Mouse (Mus musculus) kidney, adult 2 months (tissue): ENCODE results near the gene Car2. TPM values are rescaled to one million over a fixed set of nuclear protein-coding genes. Genes with fewer than 3 reads are reported as not detected.

Experiments used
- DNase-seq: peaks from one replicate; pipeline ENCODE4 v3.0.0; 2021
- H3K27ac ChIP-seq: fragments of 200-500 bp; 2 replicates; pipeline ENCODE4 v1.5.1; 2012; ENCODE audit warnings: low read depth, low read length, control low read depth, inconsistent platforms; ENCODE audit not compliant: insufficient read depth
- H3K27me3 ChIP-seq: fragments of 200-500 bp; replicated peaks from 2 replicates; pipeline ENCODE4 v1.6.1; 2012; ENCODE audit warnings: mild to moderate bottlenecking, moderate library complexity, low read length, inconsistent platforms; ENCODE audit not compliant: control insufficient read depth, insufficient read depth
- H3K36me3 ChIP-seq: fragments of 200-500 bp; 2 replicates; pipeline ENCODE4 v1.6.1; 2012; ENCODE audit warnings: mild to moderate bottlenecking, moderate library complexity, low read length, inconsistent platforms; ENCODE audit not compliant: control insufficient read depth, insufficient read depth
- H3K4me1 ChIP-seq: fragments of 200-500 bp; 2 replicates; pipeline ENCODE4 v1.6.1; 2011; ENCODE audit warnings: low read length; ENCODE audit not compliant: control insufficient read depth, insufficient read depth
- H3K4me3 ChIP-seq: fragments of 200-500 bp; 2 replicates; pipeline ENCODE4 v1.5.1; 2011; ENCODE audit warnings: mild to moderate bottlenecking, low read depth, low read length, control low read depth; ENCODE audit not compliant: insufficient read depth
- CTCF ChIP-seq: fragments of 200-500 bp; conservative IDR thresholded peaks from 2 replicates; pipeline ENCODE4 v1.5.1; 2011; ENCODE audit warnings: low read depth, mild to moderate bottlenecking, control low read depth, low read length, moderate library complexity, mixed read lengths; ENCODE audit not compliant: insufficient read depth, insufficient read length
- POLR2A ChIP-seq: fragments of 200-500 bp; IDR thresholded peaks from one replicate; pipeline ENCODE4 v1.6.1; 2011; ENCODE audit warnings: low read depth, low read length, control low read depth
- WGBS: fragments of 180-500 bp; shearing (Covaris S2); methylation state at CpG from one replicate; pipeline ENCODE4 v1.1.7; 2018; 5-methylcytosine and 5-hydroxymethylcytosine counted together
- polyA plus RNA-seq: library from polyadenylated mRNA; depleted of rRNA; stranded (reverse); fragments of >200 nt; gene quantifications from 2 replicates; pipeline ENCODE4 v1.2.3, GENCODE M21; 2012

Car2 gene
- polyA plus RNA-seq, 1 experiment, result 1,611 TPM

DNA sequence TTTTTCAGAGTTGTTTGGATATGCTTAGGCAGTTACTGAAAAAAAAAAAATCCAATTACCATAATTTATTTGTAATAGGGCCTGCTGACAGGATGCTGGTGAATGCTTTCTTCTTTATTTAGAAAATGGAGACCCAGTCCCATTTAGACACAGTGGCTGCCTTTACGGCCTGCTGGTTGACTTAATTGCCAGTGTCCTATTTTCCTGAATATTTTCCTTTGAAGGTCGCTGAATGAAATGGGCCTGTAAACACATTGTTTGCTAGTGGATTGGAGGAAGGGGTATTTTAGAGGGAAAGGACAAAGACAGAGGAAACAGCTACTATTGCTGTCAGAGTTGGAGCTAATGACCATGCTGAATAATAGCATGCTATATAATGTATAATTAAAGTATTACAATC lies 2.5 kb downstream of the Car2 start:
- no peak for DNase-seq
- H3K27me3 ChIP-seq, result no peaks in the 10 kb centered on the region
- peak overlapping the region; percentile 86 for H3K27ac ChIP-seq
- peaks cover 2% of the 10 kb centered on the region; the same call in 1 of the 2 replicates for H3K36me3 ChIP-seq
- TF ChIP-seq POLR2A, result no peak
- no peak for TF ChIP-seq CTCF
- H3K4me1 ChIP-seq, result peaks cover 4% of the 10 kb centered on the region; the same call in 1 of the 2 replicates
- H3K4me3 ChIP-seq, result no peak overlapping the region
- 45% methylated on average over 2 of the region's 2 CpGs for WGBS

DNA sequence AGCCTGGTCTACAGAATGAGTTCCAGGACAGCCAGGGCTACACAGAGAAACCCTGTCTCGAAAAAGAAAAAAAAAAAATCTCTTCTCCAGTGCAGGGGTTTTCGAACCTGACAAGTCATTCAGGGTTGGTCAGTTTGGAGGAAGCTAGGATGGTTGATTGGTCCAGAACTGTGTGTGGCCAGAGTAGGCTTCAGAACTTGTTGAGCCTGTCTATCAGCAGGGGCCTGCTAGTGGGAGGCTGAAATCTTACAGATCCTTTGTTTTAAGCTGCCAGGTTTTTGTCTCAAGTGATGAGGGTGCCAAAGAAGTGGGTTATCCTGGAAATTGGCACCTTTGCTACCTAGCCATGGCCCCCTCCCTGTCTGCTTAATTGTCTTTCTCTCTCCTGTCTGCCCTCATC lies 3.0 kb downstream of the Car2 start:
- DNase-seq, result peak; percentile 36
- H3K27ac ChIP-seq, result peak overlapping the region; percentile 86
- WGBS, result 49% methylated on average over 2 of the region's 2 CpGs

DNA sequence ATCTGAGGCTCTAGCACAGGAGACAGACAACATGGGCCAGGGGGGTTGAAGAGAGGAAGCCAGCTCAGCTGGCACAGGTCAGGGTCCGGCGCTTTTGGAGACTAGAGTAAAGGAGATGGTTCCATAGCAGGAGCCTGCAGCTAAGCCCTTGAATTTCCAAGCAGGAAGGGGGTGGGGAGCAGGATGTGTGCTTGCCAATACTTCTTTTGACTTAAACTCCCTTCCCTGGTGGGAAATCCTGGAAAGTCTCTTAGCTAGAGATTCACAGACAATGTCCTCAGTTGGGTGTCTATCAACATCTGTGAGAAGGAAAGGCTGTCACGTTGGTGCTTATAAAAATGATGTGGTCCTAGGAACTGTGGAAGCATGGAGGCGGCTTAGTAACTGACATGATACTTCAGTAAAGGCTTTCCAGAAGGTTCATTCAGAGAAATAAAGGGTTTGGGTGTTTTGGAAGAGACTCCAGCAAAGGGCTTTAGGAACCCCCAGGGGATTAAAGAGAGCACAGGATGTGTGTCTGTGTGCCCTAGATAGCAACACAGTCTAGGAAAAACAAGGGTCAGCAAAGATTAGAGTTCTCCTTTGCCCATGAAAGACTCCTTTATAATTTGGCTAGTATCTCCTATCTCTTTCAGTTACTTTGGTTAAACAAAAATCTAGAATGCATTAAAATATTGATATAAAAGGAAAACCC lies 3.8 kb downstream of the Car2 start:
- 39% methylated on average over 4 of the region's 4 CpGs for WGBS
- Histone ChIP-seq H3K27me3 (no peaks in the 10 kb centered on the region), H3K36me3 (peaks cover 2% of the 10 kb centered on the region; the same call in 1 of the 2 replicates), H3K27ac (peak overlapping the region; percentile 86), H3K4me1 (peaks cover 4% of the 10 kb centered on the region; the same call in 1 of the 2 replicates), H3K4me3 (peak overlapping the region; percentile 35)
- TF ChIP-seq POLR2A (no peak), CTCF (no peak)
- DNase-seq, result peak; percentile 35

More for the DNA sequence above, 3.0 kb downstream of the Car2 start:
- H3K36me3 ChIP-seq, result peaks cover 2% of the 10 kb centered on the region; the same call in 1 of the 2 replicates
- peaks cover 4% of the 10 kb centered on the region; the same call in 1 of the 2 replicates for H3K4me1 ChIP-seq
- H3K27me3 ChIP-seq, result no peaks in the 10 kb centered on the region
- peak overlapping the region; percentile 21 for H3K4me3 ChIP-seq
- TF ChIP-seq CTCF (no peak), POLR2A (no peak)

DNA sequence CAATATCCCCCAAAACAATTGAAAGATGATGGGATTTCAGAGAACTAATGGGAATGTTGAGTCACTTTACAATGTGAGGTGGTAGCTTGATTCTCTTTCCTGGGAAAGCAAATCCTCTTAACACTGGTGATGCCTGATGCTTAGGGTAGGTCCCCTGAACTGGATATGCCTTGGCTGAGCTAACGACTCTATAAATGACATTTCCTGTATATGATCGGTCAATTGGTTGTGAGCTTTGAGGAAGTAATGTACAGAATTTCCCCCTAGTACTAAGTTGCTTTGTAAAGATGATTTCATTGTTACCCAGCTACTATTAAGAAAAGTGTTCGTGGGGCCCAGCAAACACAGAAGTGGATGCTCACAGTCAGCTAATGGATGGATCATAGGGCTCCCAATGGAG lies 6.9 kb downstream of the Car2 start:
- WGBS, result 72% methylated on average over 3 of the region's 3 CpGs
- H3K4me1 ChIP-seq, result peaks cover 19% of the 10 kb centered on the region; the same call in 1 of the 2 replicates
- H3K27me3 ChIP-seq, result no peaks in the 10 kb centered on the region
- peaks cover 7% of the 10 kb centered on the region for H3K36me3 ChIP-seq
- no peak for DNase-seq
- H3K4me3 ChIP-seq, result no peak overlapping the region
- TF ChIP-seq POLR2A (no peak), CTCF (no peak)
- H3K27ac ChIP-seq, result no peak overlapping the region

DNA sequence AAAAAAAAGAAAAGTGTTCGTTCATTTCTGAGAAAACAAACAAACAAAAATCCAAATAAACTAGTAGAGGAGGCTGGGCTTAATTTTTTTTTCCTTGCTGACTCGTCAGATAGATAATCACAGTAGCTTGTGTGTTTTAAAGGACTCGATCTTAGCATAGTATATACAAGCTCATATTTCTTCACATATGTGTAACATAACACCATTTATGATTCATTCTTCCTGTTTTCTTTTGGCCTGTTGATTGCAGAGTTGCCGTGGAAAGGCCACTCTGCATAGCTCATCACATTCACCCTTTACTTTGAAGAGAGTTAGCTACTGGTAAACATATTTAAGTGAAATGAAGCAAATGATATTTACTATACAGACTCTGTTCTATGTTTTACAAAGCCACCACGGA lies 7.6 kb downstream of the Car2 start:
- no peak for TF ChIP-seq POLR2A
- no peak for TF ChIP-seq CTCF
- Histone ChIP-seq H3K36me3 (peaks cover 6% of the 10 kb centered on the region), H3K4me1 (peaks cover 20% of the 10 kb centered on the region; the same call in 1 of the 2 replicates), H3K27me3 (no peaks in the 10 kb centered on the region), H3K27ac (no peak overlapping the region), H3K4me3 (no peak overlapping the region)
- WGBS, result 57% methylated on average over 5 of the region's 5 CpGs
- DNase-seq, result no peak

DNA sequence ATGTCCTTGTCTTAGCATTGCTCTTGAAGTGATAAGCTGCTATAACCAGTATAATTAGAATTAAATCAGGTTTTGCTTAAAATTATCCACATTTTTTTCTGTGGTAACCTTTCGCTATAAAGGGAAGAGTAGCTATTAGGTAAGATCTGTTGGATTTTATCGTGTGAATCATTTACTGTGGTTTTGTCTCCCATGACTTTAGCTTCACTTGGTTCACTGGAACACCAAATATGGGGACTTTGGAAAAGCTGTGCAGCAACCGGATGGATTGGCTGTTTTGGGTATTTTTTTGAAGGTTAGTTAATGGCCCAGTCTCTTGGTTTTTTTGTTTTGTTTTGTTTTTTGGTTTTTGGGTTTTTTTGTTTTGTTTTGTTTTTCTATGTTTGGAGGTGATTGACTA lies 9.3 kb downstream of the Car2 start:
- H3K36me3 ChIP-seq, result peaks cover 9% of the 10 kb centered on the region
- H3K27ac ChIP-seq, result no peak overlapping the region
- no peak overlapping the region for H3K4me3 ChIP-seq
- peak; percentile 46 for DNase-seq
- WGBS, result 60% methylated on average over 3 of the region's 3 CpGs
- H3K4me1 ChIP-seq, result peaks cover 19% of the 10 kb centered on the region; the same call in 1 of the 2 replicates
- H3K27me3 ChIP-seq, result no peaks in the 10 kb centered on the region
- TF ChIP-seq POLR2A, result no peak
- TF ChIP-seq CTCF, result no peak

DNA sequence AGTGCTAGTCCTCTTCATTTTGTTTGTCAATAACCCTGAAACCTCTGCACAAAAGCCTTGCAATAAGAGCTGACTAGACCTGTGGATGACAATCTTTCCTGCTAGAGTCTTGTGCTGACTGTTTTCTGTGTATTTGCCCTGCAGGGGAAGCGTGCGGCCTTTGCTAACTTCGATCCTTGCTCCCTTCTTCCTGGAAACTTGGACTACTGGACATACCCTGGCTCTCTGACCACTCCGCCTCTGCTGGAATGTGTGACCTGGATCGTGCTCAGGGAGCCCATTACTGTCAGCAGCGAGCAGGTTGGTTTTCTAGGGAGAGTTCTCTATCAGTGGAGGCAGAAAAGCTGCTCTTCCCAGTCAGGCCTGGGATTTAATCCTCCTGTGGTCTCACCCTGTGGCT lies 11.7 kb downstream of the Car2 start:
- TF ChIP-seq CTCF, result 0 out of 2 replicates have a peak, but pooled peaks have one; percentile 9
- no peak for TF ChIP-seq POLR2A
- Histone ChIP-seq H3K27ac (peak overlapping the region; percentile 5; the same call in 1 of the 2 replicates), H3K4me1 (peaks cover 19% of the 10 kb centered on the region; the same call in 1 of the 2 replicates), H3K4me3 (no peak overlapping the region), H3K36me3 (peaks cover 18% of the 10 kb centered on the region), H3K27me3 (no peaks in the 10 kb centered on the region)
- peak; percentile 92 for DNase-seq
- WGBS, result 30% methylated on average over 6 of the region's 6 CpGs
